Mouse (Mus musculus) myocyte (in vitro differentiated cells): ENCODE measurements at regions not wholly inside any gene's neighbourhood (a gene's known extent, or its start where the extent isn't known, plus 50 kb on each side); places are given as distances from the start of the nearest gene placed in this dataset.

ENCODE experiments used
- E2F4 ChIP-seq: IDR thresholded peaks from one replicate; pipeline ENCODE4 v1.6.1; 2011; ENCODE audit warnings: mild to moderate bottlenecking, control low read depth, moderate library complexity; ENCODE audit not compliant: insufficient read depth
- MAX ChIP-seq: IDR thresholded peaks from one replicate; pipeline ENCODE4 v1.6.1; 2011; ENCODE audit warnings: low read depth, mild to moderate bottlenecking, control low read depth
- POLR2A ChIP-seq: IDR thresholded peaks from one replicate; pipeline ENCODE4 v1.6.1; 2011; ENCODE audit warnings: low read depth, mild to moderate bottlenecking, control low read depth, moderate library complexity; ENCODE audit not compliant: insufficient read length

DNA sequence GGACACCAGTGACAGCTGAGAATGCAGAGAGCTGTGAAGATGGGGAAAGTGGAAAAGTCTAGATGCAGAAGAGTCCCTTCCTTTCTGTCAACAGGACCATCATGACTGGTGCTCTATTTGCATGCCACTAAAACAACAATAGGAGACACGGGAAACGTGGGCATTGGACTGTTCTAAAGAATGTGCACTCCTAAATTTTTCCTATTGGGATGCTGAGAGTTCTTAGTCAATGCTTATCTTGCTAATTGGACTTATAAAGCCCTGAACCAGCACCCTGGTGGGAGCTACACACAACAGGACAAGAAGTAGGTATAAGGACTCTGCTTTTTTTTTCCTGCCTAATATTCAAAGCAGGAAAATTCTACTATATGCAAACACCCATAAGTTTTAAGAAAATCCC, 108.3 kb upstream of the Noct start:
- no peak for TF ChIP-seq MAX
- no peak for TF ChIP-seq E2F4
- TF ChIP-seq POLR2A: no peak
